Mouse (Mus musculus) kidney, postnatal 4 days (tissue): Measurements from ENCODE around the gene Rrm2.

ENCODE experiments used
- DNase-seq, 2 experiments: peaks; one replicate each; pipeline ENCODE4 v3.0.0; 2021; ENCODE audit warnings: mixed read lengths in 2 of 2

Gene Rrm2

DNA sequence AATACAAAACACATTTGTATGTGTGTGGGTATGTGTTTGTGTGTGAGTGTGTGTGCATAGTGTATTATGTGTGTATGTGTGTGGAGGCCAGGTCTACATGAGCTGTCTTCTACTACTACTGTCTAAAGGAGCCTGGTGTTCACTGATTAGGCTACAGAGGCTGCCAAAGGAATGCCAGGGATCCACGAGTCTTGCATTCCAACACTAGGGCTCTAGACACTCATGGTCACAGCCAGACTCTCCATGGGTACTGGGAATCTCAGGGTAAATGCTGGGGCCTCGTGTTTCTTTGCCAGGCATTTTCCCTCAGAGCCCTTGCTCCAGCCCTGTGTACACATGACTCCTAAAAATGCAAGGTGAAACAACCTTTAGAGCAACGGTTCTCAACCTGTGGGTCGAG is 45.6 kb downstream of the Rrm2 start:
- no peak for DNase-seq

- no peak for DNase-seq
Measured at GRCm38 (mm10) chr12:24754693-24755092, 46.7 kb downstream of the Rrm2 start.

DNA sequence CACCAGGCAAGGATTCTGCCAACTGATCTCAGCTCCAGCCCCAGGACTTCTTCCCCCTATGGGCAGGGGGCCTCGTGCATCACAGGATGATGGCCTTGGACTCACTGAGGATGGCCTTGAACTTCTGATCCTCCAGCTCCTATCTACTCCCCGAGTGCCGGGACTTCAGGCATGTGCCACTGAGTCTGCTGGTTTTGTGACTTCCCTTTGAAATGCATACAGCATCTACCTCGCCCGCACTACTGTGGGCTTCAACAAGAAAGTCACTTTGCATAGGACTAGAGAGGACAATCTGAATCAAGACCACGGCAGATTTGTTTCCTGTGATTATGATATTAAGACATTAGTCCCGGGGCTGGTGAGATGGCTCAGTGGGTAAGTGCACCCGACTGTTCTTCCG is 47.4 kb downstream of the Rrm2 start:
- DNase-seq = no peak

DNA sequence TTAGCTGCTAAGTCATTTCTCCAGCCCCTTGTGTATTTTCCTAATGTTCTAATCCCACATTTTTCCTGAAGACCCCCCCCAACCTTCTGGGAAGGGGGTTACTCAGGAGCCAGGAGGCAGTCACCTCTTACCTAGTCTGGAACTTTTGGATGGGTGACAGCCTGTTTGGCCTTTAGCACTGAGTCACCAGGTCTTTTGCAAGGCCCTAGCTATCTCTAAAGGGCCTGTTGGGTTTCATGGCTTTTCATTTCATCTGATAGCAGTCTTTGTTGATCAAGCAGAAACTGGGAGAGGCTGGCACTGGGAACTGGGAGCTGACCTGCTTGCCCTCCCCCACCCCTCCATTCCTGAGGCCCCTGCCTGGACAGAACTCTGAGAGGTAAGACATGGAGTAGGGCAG is 49.3 kb downstream of the Rrm2 start:
- no peak for DNase-seq

- DNase-seq = peak; percentile 58 to 66
Measured at GRCm38 (mm10) chr12:24758374-24758773, 50.3 kb downstream of the Rrm2 start.

DNA sequence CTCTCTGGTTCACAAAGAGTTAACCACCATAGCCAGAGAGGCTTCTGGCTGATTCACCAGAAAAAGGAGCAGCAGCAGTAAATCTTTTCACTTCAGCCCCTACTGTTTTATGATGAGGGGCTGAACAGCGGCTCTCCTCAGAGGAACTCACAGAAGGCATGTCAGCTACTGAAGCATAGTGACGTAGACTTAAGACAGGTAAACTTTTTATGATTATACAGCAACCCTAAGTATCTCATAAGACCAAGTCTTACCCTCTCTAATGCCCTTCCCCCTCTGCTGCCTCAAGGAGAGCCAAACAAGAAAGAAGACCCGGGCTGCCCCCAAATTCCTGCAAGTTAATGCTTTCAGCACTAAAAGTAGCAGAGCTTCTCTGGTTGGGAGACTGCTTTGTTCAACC is 54.2 kb downstream of the Rrm2 start:
- DNase-seq = peak; percentile 33 to 46
